11 mouse cellular contexts compared by ENCODE assay signal in the genomic region with DNA sequence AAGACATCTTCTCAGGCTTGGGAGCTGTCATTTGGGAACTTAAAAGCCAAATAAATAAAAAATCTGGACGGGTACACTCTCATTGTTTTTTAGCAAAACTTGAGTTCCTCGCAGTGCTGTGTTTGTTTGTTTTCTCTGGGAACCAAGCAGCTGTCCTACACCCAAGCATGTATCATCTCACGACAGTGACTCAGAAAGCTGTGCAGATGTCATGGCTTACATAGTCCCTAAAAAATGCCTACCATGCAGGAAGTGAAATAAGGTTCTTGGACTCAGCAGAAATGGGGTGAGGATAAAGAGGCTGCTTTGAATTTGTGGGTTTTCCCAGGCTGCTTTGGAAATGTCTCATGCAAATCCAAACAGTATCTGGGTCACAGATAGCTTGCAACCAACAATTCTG. TPM values are rescaled to one million over a fixed set of nuclear protein-coding genes. Genes with fewer than 3 reads are reported as not detected.
A peak's percentile ranks its signal among the peaks of the same experiment; 100 is the strongest.
DNase-seq lines count a peak whose midpoint lies in the region; ATAC-seq and TF ChIP-seq lines count a peak whose summit lies in the region.
"Had no signal": no experiment of that assay in that cellular context is flagged by ENCODE, and none has a peak within 500 bp of the region (broad histone marks: within the 10 kb centered on the region; RNA-seq: fewer than 3 reads in every experiment).

No protein-coding gene starts in this region.

- TF ChIP-seq CTCF in kidney, postnatal 0 days (IDR thresholded peaks at IDR 0.05; ENCODE audit: low read depth), result no peak
- TF ChIP-seq CTCF in small intestine, adult 2 months (IDR thresholded peaks at IDR 0.05; ENCODE audit: extremely low read depth, insufficient read length, insufficient replicate concordance, low read depth, low read length), result no peak

- no peaks in the 10 kb centered on the region for H3K27me3 ChIP-seq in kidney, postnatal 0 days (ENCODE audit: insufficient read depth, low read length)
- no peaks in the 10 kb centered on the region for H3K27me3 ChIP-seq in small intestine, adult 2 months (ENCODE audit: control insufficient read depth, insufficient read depth, low read length)

- H3K36me3 ChIP-seq in kidney, postnatal 0 days (ENCODE audit: insufficient read depth, low read length), result no peaks in the 10 kb centered on the region
- H3K36me3 ChIP-seq in small intestine, adult 2 months (ENCODE audit: control insufficient read depth, insufficient read depth, low read length), result no peaks in the 10 kb centered on the region

- no peak overlapping the region for H3K27ac ChIP-seq in kidney, postnatal 0 days
- 0 out of 2 replicates have a peak overlapping the region, but pooled peaks have one; percentile 29 for H3K27ac ChIP-seq in small intestine, adult 2 months (ENCODE audit: insufficient read depth, low read depth, low read length)

- no peak overlapping the region for H3K9ac ChIP-seq in kidney, postnatal 0 days (ENCODE audit: low read depth, low read length)

- TF ChIP-seq POLR2A in small intestine, adult 2 months (IDR thresholded peaks at IDR 0.05; ENCODE audit: low read depth, low read length), result no peak

- DNase-seq in adrenal gland, postnatal 36 days, result peak; percentile 16 to 26
- DNase-seq in adrenal gland, adult 8-10 months, result no peak
- DNase-seq in kidney, postnatal 0 days (ENCODE audit: low spot score), result peak; percentile 56
- no peak for DNase-seq in kidney, postnatal 10 days
- DNase-seq in heart, postnatal 4 days, result peak; percentile 21
- no peak for DNase-seq in left cerebral cortex, adult 11 months (ENCODE audit: low spot score)
- DNase-seq: cerebellum, postnatal 36 days; spleen, adult 18-20 months had no signal

- no peaks in the 10 kb centered on the region for H3K9me3 ChIP-seq in kidney, postnatal 0 days (replicated peaks; ENCODE audit: low read length)

- peaks cover 7% of the 10 kb centered on the region; the same call in 1 of the 2 replicates for H3K4me1 ChIP-seq in kidney, postnatal 0 days (replicated peaks; ENCODE audit: insufficient read depth, low read length)
- no peaks in the 10 kb centered on the region for H3K4me1 ChIP-seq in small intestine, adult 2 months (ENCODE audit: control insufficient read depth, insufficient read depth, insufficient read length, low read length)

- no peak for ATAC-seq in kidney, postnatal 0 days (replicated peaks; ENCODE audit: low FRiP score, low read depth)
- ATAC-seq in erythroid progenitor cell, adult 5-6 weeks (replicated peaks; ENCODE audit: low FRiP score, poor library complexity, severe bottlenecking), result no peak
- ATAC-seq: forebrain, embryonic 16.5 days had no signal

- 30% methylated on average over 3 of the region's 3 CpGs for WGBS in kidney, postnatal 0 days
- 47% methylated on average over 3 of the region's 3 CpGs for WGBS in small intestine, adult 2 months

- H3K4me2 ChIP-seq in kidney, postnatal 0 days (ENCODE audit: low read length), result no peak overlapping the region

- H3K4me3 ChIP-seq in kidney, postnatal 0 days (replicated peaks; ENCODE audit: low read depth, low read length), result no peak overlapping the region
- no peak overlapping the region for H3K4me3 ChIP-seq in small intestine, adult 2 months (ENCODE audit: low read depth, low read length)

RNA-seq across cellular contexts. Expression of a gene that starts 28.8 kb away (rescaled TPM):
- total RNA-seq in adrenal gland, postnatal 36 days (2021), result 10 to 100 TPM; 13.3 to 13.9 TPM
- 10 to 100 TPM; 13.0 to 19.7 (median 16.5) TPM for total RNA-seq in adrenal gland, adult 8-10 months (2022)
- polyA plus RNA-seq in kidney, postnatal 0 days (2015; fragmentation: Nextera tagmentation; extraction: Ambion mirVana), result 10.4 and 12.5 TPM in 2 replicates
- total RNA-seq in heart, postnatal 4 days (2021), result 10 to 100 TPM; 33.5 to 38.5 TPM
- polyA plus RNA-seq in small intestine, adult 2 months (2012; rRNA removed), result 0.70 and 1.9 TPM in 2 replicates
- total RNA-seq in erythroid progenitor cell, adult 5-6 weeks (2015; ENCODE audit: low replicate concordance), result 35.6 and 50.8 TPM in 2 replicates
- total RNA-seq in erythroid progenitor cell, adult 5-6 weeks (2017; ENCODE audit: low replicate concordance), result 30.0 and 38.1 TPM in 2 replicates

Comparison
In these comparisons a context has a peak if more than half of its experiments do, and no peak if none do; other contexts are left out.
1. DNase-seq: peak in adrenal gland, postnatal 36 days (2 of 2), kidney, postnatal 0 days (single experiment) and heart, postnatal 4 days (single experiment); none in adrenal gland, adult 8-10 months (single experiment), kidney, postnatal 10 days (single experiment) and left cerebral cortex, adult 11 months (single experiment).